Mouse (Mus musculus) gastrocnemius, postnatal 10 days (tissue): Measurements from ENCODE around the gene Dzip1. TPM values are rescaled to one million over a fixed set of nuclear protein-coding genes. Genes with fewer than 3 reads are reported as not detected.

ENCODE experiments used
- DNase-seq: peaks from one replicate; pipeline ENCODE4 v3.0.0; 2021; ENCODE audit warnings: mixed read lengths
- total RNA-seq, 2 experiments: library from RNA; stranded (reverse); gene quantifications; 2 replicates each; pipeline ENCODE4 v1.2.3; 2021

Dzip1 gene
- total RNA-seq, 2 experiments from 2014 or later: 7.4 to 11.6 TPM

- DNase-seq: peak; percentile 32
These were observed 2.5 kb downstream of the Dzip1 start for GRCm38 (mm10) chr14:118922667-118923184.

GRCm38 (mm10) chr14:118922251-118922650, 3.0 kb downstream of the Dzip1 start:
- DNase-seq: no peak

GRCm38 (mm10) chr14:118920654-118921053, 4.6 kb downstream of the Dzip1 start:
- no peak for DNase-seq

- DNase-seq: no peak
These were observed 6.2 kb downstream of the Dzip1 start for GRCm38 (mm10) chr14:118919025-118919424.

- no peak for DNase-seq
These were observed 11.6 kb downstream of the Dzip1 start for GRCm38 (mm10) chr14:118913651-118914050.

- no peak for DNase-seq
These were observed 13.7 kb downstream of the Dzip1 start for GRCm38 (mm10) chr14:118911521-118911920.

GRCm38 (mm10) chr14:118910332-118911222, 14.7 kb downstream of the Dzip1 start:
- peak; percentile 72 for DNase-seq

- peak; percentile 31 for DNase-seq
These were observed 15.4 kb downstream of the Dzip1 start for GRCm38 (mm10) chr14:118909872-118910271.

- DNase-seq: no peak
These were observed 17.7 kb downstream of the Dzip1 start for GRCm38 (mm10) chr14:118907592-118907991.

GRCm38 (mm10) chr14:118903867-118904562, 21.2 kb downstream of the Dzip1 start:
- DNase-seq: no peak

- no peak for DNase-seq
These were observed 21.9 kb downstream of the Dzip1 start for GRCm38 (mm10) chr14:118903397-118903796.

- no peak for DNase-seq
These were observed 24.3 kb downstream of the Dzip1 start for GRCm38 (mm10) chr14:118900911-118901310.

GRCm38 (mm10) chr14:118899940-118900339, 25.3 kb downstream of the Dzip1 start:
- DNase-seq: no peak

GRCm38 (mm10) chr14:118895655-118896054, 29.6 kb downstream of the Dzip1 start:
- no peak for DNase-seq

- no peak for DNase-seq
These were observed 30.0 kb downstream of the Dzip1 start for GRCm38 (mm10) chr14:118895228-118895627.

- DNase-seq: no peak
These were observed 35.2 kb downstream of the Dzip1 start for GRCm38 (mm10) chr14:118890101-118890500.

- no peak for DNase-seq
These were observed 41.1 kb downstream of the Dzip1 start for GRCm38 (mm10) chr14:118884250-118884556.

- DNase-seq: no peak
These were observed 41.7 kb downstream of the Dzip1 start for GRCm38 (mm10) chr14:118883344-118884249.

- DNase-seq: no peak
These were observed 44.6 kb downstream of the Dzip1 start for GRCm38 (mm10) chr14:118880696-118881095.

GRCm38 (mm10) chr14:118878346-118878910, 46.8 kb downstream of the Dzip1 start:
- DNase-seq: no peak

GRCm38 (mm10) chr14:118874786-118875415, 50.4 kb downstream of the Dzip1 start:
- no peak for DNase-seq
